Mouse (Mus musculus) small intestine, adult 2 months (tissue): ENCODE results near the gene Vstm2l. TPM values are rescaled to one million over a fixed set of nuclear protein-coding genes. Genes with fewer than 3 reads are reported as not detected.

Source experiments
- H3K27ac ChIP-seq: fragments of 200-500 bp; 2 replicates; pipeline ENCODE4 v1.5.1; 2012; ENCODE audit warnings: low read depth, low read length, control low read depth, inconsistent platforms; ENCODE audit not compliant: insufficient read depth
- H3K27me3 ChIP-seq: fragments of 200-500 bp; 2 replicates; pipeline ENCODE4 v1.6.1; 2012; ENCODE audit warnings: mild to moderate bottlenecking, moderate library complexity, low read length, inconsistent platforms; ENCODE audit not compliant: control insufficient read depth, insufficient read depth
- H3K36me3 ChIP-seq: fragments of 200-500 bp; 2 replicates; pipeline ENCODE4 v1.6.1; 2012; ENCODE audit warnings: mild to moderate bottlenecking, low read length, control low read depth, inconsistent platforms; ENCODE audit not compliant: control insufficient read depth, insufficient read depth
- H3K4me1 ChIP-seq: fragments of 200-500 bp; 2 replicates; pipeline ENCODE4 v1.6.1; 2012; ENCODE audit warnings: low read length, inconsistent platforms, mixed read lengths; ENCODE audit not compliant: control insufficient read depth, insufficient read depth, insufficient read length
- H3K4me3 ChIP-seq: fragments of 200-500 bp; 2 replicates; pipeline ENCODE4 v1.5.1; 2012; ENCODE audit warnings: low read depth, mild to moderate bottlenecking, control low read depth, inconsistent platforms, low read length, moderate library complexity
- CTCF ChIP-seq: fragments of 200-500 bp; IDR thresholded peaks from 2 replicates; pipeline ENCODE4 v1.5.1; 2012; ENCODE audit warnings: low read depth, mild to moderate bottlenecking, control low read depth, inconsistent platforms, low read length, moderate library complexity, mixed read lengths; ENCODE audit not compliant: insufficient replicate concordance, insufficient read length; ENCODE audit errors: extremely low read depth
- POLR2A ChIP-seq: fragments of 200-500 bp; IDR thresholded peaks from 2 replicates; pipeline ENCODE4 v1.6.1; 2012; ENCODE audit warnings: low read depth, mild to moderate bottlenecking, control low read depth, inconsistent platforms, low read length, moderate library complexity
- WGBS: fragments of 180-500 bp; shearing (Covaris S2); methylation state at CpG from one replicate; pipeline ENCODE4 v1.1.7; 2018; 5-methylcytosine and 5-hydroxymethylcytosine counted together
- polyA plus RNA-seq: library from polyadenylated mRNA; depleted of rRNA; stranded (reverse); fragments of >200 nt; gene quantifications from 2 replicates; pipeline ENCODE4 v1.2.3, GENCODE M21; 2012

The Vstm2l gene
- polyA plus RNA-seq, 1 experiment: 4.6 TPM

- no peaks in the 10 kb centered on the region for H3K36me3 ChIP-seq
- H3K27me3 ChIP-seq: peaks cover 13% of the 10 kb centered on the region
- H3K4me1 ChIP-seq: no peaks in the 10 kb centered on the region
- H3K27ac ChIP-seq: no peak overlapping the region
- no peak overlapping the region for H3K4me3 ChIP-seq
- TF ChIP-seq CTCF (no peak), POLR2A (no peak)
- 41% methylated on average over 42 of the region's 43 CpGs for WGBS
Observed at GRCm38 (mm10) chr2:157914889-157915517, 550 bp downstream of the Vstm2l start.

- H3K4me1 ChIP-seq: no peaks in the 10 kb centered on the region
- H3K27me3 ChIP-seq: peaks cover 13% of the 10 kb centered on the region
- TF ChIP-seq CTCF: no peak
- TF ChIP-seq POLR2A: no peak
- 12% methylated on average over 10 of the region's 10 CpGs for WGBS
- no peak overlapping the region for H3K4me3 ChIP-seq
- H3K36me3 ChIP-seq: no peaks in the 10 kb centered on the region
- no peak overlapping the region for H3K27ac ChIP-seq
Observed at GRCm38 (mm10) chr2:157918529-157918928, 4.1 kb downstream of the Vstm2l start.

GRCm38 (mm10) chr2:157921551-157921950 lies 7.1 kb downstream of the Vstm2l start:
- TF ChIP-seq CTCF: no peak
- no peak for TF ChIP-seq POLR2A

GRCm38 (mm10) chr2:157923406-157923805 lies 9.0 kb downstream of the Vstm2l start:
- no peak for TF ChIP-seq POLR2A
- no peak for TF ChIP-seq CTCF
- no peaks in the 10 kb centered on the region for H3K4me1 ChIP-seq
- H3K36me3 ChIP-seq: no peaks in the 10 kb centered on the region
- 0 out of 2 replicates have a peak, but pooled peaks cover 2% of the 10 kb centered on the region for H3K27me3 ChIP-seq
- no peak overlapping the region for H3K27ac ChIP-seq
- WGBS: 9% methylated on average over 7 of the region's 7 CpGs
- H3K4me3 ChIP-seq: no peak overlapping the region

More at GRCm38 (mm10) chr2:157921551-157921950, 7.1 kb downstream of the Vstm2l start:
- no peak overlapping the region for H3K27ac ChIP-seq
- H3K27me3 ChIP-seq: no peaks in the 10 kb centered on the region
- H3K4me3 ChIP-seq: no peak overlapping the region
- WGBS: 60% methylated on average over 7 of the region's 7 CpGs
- H3K36me3 ChIP-seq: no peaks in the 10 kb centered on the region
- no peaks in the 10 kb centered on the region for H3K4me1 ChIP-seq

- WGBS: 36% methylated on average over 5 of the region's 5 CpGs
- TF ChIP-seq POLR2A: no peak
- no peak for TF ChIP-seq CTCF
- H3K4me3 ChIP-seq: no peak overlapping the region
- no peak overlapping the region for H3K27ac ChIP-seq
- no peaks in the 10 kb centered on the region for H3K4me1 ChIP-seq
- no peaks in the 10 kb centered on the region for H3K36me3 ChIP-seq
- H3K27me3 ChIP-seq: 0 out of 2 replicates have a peak, but pooled peaks cover 2% of the 10 kb centered on the region
Observed at GRCm38 (mm10) chr2:157924504-157924903, 10.1 kb downstream of the Vstm2l start.

- WGBS: 69% methylated on average over 7 of the region's 7 CpGs
- H3K27me3 ChIP-seq: 0 out of 2 replicates have a peak, but pooled peaks cover 2% of the 10 kb centered on the region
- no peaks in the 10 kb centered on the region for H3K4me1 ChIP-seq
- no peaks in the 10 kb centered on the region for H3K36me3 ChIP-seq
- no peak overlapping the region for H3K4me3 ChIP-seq
- H3K27ac ChIP-seq: no peak overlapping the region
- TF ChIP-seq POLR2A (no peak), CTCF (no peak)
Observed at GRCm38 (mm10) chr2:157926502-157926901, 12.0 kb downstream of the Vstm2l start.

GRCm38 (mm10) chr2:157926927-157927326 lies 12.5 kb downstream of the Vstm2l start:
- Histone ChIP-seq H3K4me3 (no peak overlapping the region), H3K27ac (no peak overlapping the region), H3K36me3 (no peaks in the 10 kb centered on the region), H3K27me3 (0 out of 2 replicates have a peak, but pooled peaks cover 2% of the 10 kb centered on the region), H3K4me1 (no peaks in the 10 kb centered on the region)
- WGBS: 58% methylated on average over 3 of the region's 3 CpGs
- TF ChIP-seq CTCF (no peak), POLR2A (no peak)
